Mouse (Mus musculus): ENCODE results near the gene Rps6ka5.

Rps6ka5 gene

DNA sequence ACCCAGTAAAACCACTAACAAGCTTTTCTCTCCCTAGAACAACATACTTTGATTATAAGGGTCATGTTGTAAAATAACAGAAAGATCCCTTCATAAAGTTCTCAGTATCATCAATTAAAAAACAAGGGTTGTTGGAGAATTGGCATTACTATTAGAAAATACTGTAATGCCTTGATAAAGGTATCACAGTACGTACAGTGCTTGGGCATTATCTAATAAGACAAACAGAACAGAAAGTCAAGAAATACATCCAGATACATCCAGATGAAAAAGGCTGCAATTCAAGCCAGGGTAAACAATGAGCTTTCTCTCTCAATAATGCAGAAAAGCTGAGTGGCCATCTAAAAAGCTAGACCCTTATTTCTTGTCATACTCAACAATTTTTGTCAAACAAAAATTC is 84.8 kb downstream of the Rps6ka5 start:
- DNase-seq: no peak

GRCm38 (mm10) chr12:100640726-100641125 is 86.1 kb downstream of the Rps6ka5 start:
- no peak for DNase-seq

DNA sequence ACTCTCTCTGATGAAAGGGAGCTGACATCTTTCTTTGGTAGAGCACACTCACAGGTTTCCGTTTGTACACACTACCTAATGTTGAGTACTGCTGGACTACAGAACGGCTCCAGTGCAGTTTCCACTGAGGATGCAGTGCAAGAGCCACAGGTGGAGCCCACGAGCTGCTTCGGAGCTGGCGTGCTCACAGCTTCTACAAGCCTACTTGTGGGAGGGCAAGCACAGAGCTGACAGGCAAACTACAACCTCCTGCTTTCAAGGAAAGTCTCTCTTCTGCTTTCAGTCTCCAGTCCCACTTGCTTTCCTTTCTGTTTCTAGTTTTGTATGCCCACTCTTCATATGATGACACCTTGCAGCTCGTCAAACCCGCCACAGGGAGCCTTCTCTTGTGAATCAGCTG is 87.1 kb downstream of the Rps6ka5 start:
- peak; percentile 38 to 41 for DNase-seq

DNA sequence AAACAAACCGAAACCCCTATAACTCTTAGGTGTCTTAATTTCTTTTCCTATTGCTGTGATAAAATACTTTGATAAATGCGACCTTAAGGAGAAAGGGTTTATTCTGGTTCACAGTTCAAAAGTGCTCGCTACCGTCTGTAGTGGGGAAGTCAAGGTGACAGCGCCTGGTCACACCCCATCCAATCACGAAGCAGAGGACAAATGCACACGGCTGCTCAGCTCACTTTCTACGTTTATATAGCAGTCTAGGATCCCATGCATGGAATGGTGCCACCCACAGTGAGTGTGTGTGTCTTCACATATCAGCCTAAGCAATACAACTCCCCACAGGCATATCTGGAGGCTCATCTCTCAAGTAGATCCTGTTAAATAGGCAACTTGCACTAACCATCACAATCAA is 88.9 kb downstream of the Rps6ka5 start:
- no peak for DNase-seq

GRCm38 (mm10) chr12:100636733-100637132 is 90.0 kb downstream of the Rps6ka5 start:
- no peak for DNase-seq

DNA sequence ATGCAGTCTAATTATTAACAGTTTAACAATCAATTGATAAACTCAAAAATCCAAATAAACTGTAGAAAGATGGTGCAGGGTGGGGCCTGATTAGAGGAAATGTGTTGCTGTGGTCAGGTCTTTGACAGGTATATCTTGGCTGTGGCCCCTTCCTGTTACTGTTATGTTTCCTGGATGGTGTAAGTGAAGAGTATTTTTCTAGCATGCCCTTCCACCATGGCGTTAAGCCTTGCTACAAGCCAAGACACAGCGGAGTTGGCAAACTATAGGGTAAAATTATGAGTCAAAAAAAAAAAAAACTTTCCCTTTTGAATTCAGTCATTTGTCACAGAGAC is 90.5 kb downstream of the Rps6ka5 start:
- DNase-seq: no peak

DNA sequence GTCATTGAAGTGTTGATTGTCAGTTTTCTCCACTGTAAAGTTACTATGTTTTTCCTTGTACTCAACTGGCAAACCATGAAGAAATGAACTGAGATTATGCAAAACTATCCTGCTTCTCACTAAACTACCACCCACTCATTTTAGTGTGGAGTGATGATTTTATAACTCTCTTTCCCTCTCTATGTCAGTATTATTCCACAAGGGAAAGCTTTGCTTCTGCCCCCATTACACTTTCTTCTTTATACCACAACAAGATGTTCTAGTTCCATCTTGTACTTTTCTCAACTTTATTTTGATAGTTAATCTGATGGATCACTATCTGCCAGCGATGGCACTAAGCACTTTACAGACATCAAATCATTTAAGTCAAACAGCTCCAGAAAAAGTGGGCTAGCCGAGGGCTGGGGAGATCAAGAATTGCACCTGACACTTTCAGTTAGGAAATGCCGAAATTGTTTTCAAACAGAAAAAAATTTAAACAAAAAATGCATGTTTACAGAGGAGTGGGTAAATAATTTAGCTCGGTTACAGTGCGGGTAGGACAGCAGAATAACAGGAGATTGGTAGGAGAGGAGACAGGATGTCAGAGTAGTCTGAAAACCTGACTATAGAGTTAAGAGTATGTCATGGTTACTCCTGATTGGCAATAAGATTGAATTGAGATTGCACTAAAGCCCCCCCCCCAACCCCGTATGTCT is 91.0 kb downstream of the Rps6ka5 start:
- no peak for DNase-seq

DNA sequence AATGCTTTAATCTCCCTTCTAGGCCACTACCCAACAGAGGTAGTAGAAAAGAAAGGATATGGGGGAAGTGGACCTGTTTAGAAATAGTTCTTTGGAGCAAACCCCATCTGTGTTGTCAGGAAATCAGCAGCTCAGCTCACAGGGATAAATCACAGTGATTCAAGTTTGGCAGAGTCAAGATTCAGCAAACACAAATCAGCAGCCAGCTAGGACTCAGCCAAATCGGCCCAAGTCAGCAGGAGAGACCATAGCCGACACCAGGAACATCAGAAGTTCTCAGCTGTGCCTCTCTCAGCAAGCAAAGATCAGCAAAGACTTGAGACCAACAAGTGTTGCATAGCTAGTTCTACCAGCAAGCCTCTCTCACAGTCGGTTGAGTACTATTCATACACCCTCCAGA is 93.6 kb downstream of the Rps6ka5 start:
- no peak for DNase-seq

DNA sequence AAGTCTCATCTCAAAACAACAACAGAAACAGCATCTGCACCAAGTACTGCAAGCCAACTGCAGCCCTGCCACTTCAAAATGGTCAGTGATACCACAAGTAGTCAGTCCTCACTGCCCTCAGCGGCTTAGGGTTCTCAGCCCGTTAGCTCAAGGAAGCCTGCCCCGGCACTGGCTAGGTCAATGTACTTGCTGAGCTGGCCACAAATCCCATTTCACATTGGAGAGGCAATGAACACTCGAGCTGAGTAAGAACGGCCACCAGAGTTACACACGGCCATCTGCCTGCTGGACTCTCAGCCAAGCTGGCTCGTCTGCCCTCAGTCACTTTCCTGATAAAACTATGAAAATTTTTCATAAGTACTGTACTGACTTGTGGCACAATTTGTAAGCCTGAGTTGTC is 95.5 kb downstream of the Rps6ka5 start:
- no peak for DNase-seq

DNA sequence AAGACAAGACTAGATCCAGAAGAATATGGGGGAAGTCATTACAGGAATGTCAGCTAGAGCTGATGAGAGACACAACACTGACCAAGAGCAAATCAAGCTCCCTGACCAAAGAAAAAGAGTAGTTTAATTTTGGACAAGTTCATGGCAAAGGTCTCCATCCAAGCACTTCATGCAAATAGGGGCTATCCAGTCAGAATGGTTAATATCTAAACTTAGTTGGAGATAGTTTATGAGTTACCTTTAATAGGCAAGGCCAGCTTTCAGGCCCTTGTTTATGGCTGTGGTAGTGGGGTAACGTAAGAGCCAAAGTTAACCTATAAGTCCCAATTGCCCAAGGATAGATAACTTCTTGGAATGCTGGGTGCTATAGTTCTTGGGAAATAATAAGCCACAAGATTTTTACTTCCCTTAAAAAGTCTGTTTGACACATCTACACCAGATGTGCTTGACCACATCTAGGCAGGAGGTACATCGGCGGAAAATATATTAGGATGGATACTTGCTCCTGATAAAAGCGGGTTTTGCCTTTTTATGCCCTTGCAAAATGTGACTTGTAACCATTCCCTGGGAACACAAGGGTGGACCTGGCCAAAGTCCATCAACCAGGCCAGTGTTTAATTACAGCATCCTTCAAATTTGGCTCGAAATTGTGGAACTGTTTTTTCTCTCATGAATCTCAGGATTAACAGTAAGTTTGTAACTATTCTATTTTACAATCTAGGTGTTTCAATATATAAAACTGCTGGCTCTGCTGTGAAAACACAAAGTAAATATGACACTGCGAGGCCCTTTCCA is 97.5 kb downstream of the Rps6ka5 start:
- no peak for DNase-seq

- no peak for DNase-seq
Measured at GRCm38 (mm10) chr12:100626991-100627677, 99.6 kb downstream of the Rps6ka5 start.

DNA sequence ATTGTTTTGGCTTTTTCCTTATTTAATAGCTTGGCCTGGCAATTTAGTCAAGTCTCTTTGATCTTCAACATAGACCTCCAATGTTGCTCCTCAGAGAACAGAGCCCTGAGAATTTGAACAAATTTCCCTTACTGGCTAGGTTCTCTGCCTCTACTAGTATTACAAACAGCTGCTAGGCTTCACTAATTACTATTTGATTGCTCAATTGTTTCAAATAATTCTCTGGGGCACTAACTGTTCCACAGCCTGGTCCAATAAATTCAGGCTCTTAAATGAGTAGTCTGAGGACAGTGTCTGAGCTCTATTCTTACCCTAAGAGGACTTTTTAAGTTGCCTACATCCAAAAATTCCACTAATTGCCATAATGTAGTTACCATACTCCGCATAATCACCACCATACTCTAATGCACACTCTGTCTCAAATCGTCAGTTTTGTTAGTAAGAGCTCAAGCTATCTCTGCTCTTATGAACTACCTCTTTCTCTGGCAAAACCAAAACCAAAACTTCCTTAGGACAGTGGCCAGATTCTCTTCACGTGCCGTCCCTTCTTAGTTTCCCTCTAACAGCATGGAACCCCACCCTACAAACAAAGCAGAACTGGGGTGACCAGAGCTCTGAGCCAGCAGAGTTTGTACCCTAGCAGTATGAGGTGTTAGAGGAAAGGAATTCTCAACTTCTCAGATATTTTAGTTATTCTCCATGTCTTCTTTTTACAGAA is 100.4 kb downstream of the Rps6ka5 start:
- DNase-seq: peak in 1 of 2 experiments; percentile 16

GRCm38 (mm10) chr12:100624854-100625447 is 101.8 kb downstream of the Rps6ka5 start:
- DNase-seq: no peak

GRCm38 (mm10) chr12:100615251-100615650 is 111.5 kb downstream of the Rps6ka5 start:
- DNase-seq: no peak

DNA sequence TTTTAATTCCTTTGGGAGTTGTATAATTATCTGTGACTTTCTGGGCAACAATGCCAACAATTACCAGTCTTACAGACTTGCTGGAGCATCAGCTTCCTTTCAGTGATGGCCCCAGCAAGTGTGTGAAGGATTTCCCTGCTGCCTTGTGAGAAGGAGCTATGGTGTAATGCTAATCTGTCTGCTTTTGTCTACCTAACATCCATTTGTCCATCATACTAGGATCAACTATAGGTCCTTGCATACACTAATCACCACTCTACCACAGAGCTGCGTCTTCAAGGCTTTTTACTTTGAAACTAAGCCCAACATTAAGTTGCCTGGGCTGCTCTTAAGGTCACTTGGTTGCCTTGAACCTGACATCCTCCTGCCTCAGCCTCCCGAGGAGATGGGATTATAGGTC is 112.9 kb downstream of the Rps6ka5 start:
- no peak for DNase-seq

- no peak for DNase-seq
Measured at GRCm38 (mm10) chr12:100613192-100613700, 113.5 kb downstream of the Rps6ka5 start.

GRCm38 (mm10) chr12:100609766-100610165 is 117.0 kb downstream of the Rps6ka5 start:
- no peak for DNase-seq

DNA sequence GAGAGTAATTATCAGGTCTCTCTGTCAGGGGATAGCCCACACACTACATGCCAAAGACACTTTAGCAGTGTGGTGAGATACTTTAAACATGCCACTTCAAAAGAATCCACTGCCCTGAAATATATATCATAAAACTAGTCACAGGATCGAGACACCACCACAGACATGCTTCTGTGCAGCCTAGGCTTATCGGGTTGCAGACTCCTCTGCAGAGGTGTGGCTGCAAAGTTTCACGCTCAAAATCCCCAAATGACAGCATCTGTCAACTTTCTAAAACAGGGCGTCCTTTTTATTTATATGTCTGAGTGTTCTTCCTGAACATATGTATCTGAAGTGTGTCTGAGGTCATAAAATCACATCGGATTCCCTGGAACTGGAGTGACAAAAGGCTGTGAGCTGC is 117.7 kb downstream of the Rps6ka5 start:
- no peak for DNase-seq

DNA sequence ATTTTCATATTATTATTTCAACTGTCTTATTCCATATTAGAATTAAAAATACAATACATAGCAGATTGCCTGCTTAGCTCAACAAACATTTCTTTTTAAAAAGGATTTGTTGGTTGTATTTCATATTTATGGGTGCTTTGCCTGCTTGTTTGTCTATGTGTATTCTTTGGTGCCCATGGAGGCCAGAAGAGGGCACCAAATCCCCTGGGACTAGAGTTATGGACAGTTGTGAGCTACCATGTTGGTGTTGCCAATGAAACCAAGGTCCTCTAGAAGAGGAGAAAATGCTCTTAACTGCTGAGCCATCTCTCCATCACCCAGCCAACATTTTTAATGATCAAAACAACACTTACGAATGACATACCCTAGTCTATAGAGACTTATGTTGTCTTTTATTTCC is 120.0 kb downstream of the Rps6ka5 start:
- no peak for DNase-seq

DNA sequence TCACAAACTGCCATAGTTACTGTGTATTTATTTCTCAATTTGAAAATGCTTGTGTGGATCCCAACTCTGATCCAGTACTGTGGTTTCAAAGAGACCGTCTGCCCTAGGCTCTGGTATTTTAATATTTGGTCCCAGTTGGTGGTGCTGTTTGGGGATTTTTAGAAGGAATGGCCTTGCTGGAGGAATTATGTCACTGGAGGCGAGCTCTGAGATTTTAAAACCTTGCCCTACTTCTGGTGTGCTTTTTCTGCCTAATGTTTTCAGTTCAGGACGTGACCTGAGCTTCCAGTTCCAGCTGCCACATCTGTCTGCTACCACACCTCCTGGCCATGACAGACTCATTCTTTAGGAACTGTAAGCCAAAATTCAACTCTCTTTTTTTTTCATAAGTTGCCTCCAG is 121.2 kb downstream of the Rps6ka5 start:
- no peak for DNase-seq

DNA sequence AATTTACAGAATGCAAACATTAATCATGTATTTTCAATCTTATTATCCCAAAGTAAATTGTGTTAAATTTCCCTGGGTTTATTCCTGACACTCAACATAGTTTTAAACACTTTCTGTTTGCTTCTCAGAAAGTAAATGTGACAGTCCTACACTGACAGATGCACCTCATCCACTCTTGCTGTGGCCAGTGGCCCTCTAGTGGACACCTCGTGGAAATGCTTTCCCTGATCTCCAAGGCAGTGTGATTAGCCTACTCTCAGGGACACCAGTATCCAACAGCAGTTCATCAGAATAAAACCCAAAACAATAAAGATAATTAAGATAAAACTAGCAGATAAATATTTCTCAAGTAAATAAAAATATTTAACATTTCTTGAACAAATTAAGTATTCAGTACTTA is 122.2 kb downstream of the Rps6ka5 start:
- DNase-seq: peak; percentile 39 to 59

- DNase-seq: no peak
Measured at GRCm38 (mm10) chr12:100594700-100595099, 132.1 kb downstream of the Rps6ka5 start.

- DNase-seq: no peak
Measured at GRCm38 (mm10) chr12:100586601-100587000, 140.2 kb downstream of the Rps6ka5 start.

Data from lung, postnatal 4 days (tissue).